Mouse (Mus musculus): ENCODE results near the gene Rbbp6. TPM values are rescaled to one million over a fixed set of nuclear protein-coding genes. Genes with fewer than 3 reads are reported as not detected.

Gene Rbbp6
- polyA plus RNA-seq (2012), result 47.8 and 49.9 TPM in 2 replicates

DNA sequence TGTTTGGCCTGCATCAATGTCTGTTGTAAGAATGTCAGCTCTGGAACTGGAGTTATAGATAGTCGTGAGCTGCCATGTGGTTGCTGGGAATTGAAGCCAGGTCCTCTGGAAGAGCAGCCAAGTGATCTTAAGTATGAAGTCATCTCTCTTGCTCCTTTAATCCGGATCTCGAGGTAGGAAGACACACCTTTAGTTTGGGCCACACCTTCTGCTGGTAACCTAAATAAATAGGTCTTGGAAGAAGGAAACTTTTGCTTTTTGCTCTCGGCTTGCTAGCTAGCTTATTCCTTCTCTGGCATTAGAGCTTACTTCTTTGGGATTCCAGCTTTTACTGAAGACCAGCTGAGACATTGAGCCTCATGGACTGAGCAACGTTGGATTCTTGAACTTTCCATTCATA lies at the start of gene Rbbp6:
TSS of gene Rbbp6 (plus strand) at position 301 of the 400 bp plus-strand sequence.
- no peak for TF ChIP-seq GATA1 (IDR thresholded peaks at IDR 0.05; ENCODE audit: low read length)

DNA sequence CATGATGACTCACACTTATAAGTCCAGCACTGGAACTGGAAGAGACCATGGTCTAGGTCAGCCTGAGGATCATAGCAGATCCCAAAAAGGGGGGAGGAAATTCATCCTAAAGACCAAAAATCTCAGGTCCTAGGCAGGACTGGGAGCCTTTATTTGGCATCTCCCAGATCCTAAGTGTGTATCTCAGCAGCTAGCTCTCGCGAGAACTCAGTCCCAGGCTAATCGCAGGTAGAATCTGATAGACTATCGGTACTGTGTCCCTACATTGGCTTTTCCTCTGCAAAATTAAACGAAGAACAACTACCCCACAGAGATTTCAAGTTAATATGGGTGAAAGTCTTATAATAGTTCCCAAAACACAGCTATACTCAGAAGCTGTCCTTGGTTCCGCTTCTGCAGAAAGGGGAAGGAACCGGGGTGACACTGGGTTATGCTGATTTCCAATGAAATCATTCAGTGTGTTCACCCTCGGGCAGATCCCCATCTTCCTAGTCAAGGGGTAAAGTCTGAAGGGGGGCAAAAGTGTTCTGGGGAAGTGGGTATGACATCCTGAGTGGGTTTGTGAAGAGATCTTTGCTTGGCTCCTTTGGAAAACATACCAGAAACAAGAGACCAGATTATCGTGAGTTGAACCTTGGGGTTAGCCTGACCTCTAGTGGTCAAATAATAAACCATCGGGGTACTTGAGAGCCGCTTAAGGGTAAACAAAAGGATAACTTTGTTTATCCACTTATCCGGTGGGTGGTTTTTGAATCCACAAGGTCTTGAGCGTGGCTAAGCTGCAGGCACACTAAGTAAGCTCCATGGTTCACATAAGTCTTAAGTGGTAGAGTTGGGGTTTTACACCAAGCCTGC lies 45.5 kb upstream of the Rbbp6 start:
- no peak for TF ChIP-seq GATA1 (IDR thresholded peaks at IDR 0.05; ENCODE audit: low read length)

DNA sequence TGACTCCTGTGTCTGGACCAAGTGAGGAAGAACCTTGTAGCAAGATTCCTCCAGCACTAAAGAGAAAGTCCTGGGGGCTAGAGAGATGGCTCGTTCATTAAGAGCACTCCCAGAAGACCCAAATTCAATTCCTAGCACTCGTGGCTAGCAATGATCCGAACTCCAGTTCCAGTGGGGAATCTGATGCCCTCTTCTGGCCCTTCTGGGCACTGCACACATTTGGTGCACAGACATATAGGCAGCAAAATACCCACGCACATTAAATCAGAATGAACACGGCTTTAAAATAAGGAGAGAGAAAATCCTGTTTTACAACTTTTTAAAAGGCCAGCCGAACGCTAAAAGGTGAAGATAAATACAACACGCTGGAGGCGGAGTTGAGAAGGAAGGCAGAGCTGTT lies 43.9 kb upstream of the Rbbp6 start:
- no peak for TF ChIP-seq GATA1 (IDR thresholded peaks at IDR 0.05; ENCODE audit: low read length)

DNA sequence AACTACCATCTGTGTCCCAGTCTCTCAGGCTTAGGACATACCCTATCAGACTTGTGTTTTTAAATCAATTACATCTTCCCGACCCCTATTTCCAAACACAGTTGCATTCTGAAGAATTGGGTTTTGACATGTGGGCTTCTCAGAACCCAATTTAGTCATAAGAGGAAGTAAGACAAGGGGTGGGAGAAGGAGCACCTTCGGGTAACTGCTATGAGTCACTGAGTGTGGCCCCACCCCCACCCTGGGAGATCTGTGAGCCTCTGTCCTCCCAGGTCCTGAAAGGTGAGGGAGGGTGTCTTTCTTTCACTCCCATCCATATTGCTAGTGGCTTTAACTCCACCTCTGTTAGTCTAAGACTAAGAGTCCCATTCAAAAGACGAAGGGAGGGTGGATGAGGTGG lies 41.2 kb upstream of the Rbbp6 start:
- TF ChIP-seq GATA1 (IDR thresholded peaks at IDR 0.05; ENCODE audit: low read length), result no peak

DNA sequence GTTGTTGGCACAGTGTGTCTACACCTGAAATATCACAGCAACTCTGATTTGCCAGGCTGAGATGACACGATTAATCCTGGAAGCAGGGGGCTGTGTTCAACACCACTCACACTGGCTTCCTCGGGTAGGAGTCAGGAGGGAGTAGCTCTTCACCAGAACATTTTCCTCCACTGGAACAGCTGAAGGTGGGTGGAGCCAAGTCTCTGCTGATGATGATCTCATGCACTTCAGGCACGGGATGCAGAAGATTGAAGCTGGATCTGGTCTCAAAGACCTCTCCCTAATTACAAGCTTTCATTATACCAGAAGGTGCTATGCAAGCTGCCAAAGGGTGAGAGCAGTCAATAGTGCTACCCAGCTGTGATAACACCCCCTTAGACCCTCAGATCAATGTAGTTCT lies 35.0 kb upstream of the Rbbp6 start:
- no peak for TF ChIP-seq GATA1 (IDR thresholded peaks at IDR 0.05; ENCODE audit: low read length)

DNA sequence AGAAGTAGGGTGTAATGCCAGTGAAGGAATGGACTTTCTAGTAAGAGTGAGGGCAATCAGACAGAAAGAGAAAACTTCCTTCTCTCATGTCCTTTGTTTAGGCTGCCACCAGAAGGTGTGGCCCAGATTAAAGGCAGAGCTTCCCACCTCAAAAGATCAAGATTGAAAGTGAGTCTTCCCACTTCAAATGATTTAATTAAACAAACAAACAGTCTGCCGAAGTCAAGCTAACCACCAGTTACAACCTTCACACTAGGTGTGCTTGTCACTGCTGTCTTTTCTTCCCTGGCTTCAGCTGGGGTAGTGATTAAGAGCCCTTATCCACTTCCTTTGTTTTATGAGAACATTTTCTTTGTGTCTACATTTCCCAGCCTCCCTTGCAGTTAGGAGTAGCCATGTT lies 33.3 kb upstream of the Rbbp6 start:
- TF ChIP-seq GATA1 (IDR thresholded peaks at IDR 0.05; ENCODE audit: low read length), result no peak

DNA sequence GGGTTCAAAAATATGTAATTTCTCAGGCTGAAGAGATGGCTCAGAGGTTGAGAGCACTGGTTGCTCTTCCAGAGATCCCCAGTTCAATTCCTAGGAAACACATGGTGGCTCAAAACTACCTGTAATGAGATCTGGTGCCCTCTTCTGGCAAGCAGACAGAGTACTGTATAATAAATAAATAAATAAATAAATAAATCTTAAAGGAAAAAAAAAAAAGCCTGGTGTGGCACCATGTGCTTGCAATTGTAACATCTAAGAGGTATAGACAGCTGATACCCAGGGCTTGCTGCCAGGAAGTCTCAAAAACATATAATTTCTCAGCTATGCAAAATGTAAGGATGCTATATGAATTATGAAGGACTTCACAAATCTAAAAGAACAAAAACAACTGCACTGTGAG lies 28.9 kb upstream of the Rbbp6 start:
- no peak for TF ChIP-seq GATA1 (IDR thresholded peaks at IDR 0.05; ENCODE audit: low read length)

DNA sequence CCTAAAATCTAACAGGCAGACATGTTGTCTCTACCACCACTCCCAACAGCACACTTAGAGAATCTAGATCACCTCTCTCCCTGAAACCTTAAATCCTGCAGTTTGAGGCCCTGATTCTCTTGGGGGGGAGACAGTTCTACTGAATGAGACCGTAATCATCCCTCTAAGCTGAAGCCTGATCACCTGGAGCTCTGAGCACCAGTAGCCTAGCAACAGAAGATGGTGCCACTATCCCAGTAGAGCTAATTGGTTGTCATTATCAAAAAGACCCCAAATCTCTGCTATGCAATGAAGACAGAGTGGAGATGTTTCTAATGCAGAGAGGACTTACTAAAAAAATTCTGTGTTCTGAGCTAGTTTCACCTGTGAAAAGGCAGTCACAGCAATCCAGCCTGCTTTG lies 27.3 kb upstream of the Rbbp6 start:
- TF ChIP-seq GATA1 (IDR thresholded peaks at IDR 0.05; ENCODE audit: low read length), result no peak

DNA sequence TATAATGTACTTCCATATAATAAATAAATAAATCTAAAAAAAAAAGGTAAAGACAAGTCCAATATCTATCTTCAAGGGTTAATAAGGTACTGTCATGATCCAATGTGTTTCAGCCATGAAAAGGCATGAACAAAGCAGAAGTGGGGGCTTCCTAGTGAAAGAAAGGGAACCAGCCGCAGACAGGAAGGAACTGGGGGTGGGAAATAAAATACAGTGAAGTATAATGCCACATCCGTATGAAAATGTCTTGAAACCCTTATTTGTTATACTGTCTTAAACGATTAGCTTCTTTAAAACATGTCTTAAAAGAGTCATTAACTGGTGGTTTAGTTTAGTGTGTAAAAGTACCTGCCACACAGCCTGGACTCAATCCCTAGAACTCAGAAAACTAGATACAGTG lies 26.3 kb upstream of the Rbbp6 start:
- TF ChIP-seq GATA1 (IDR thresholded peaks at IDR 0.05; ENCODE audit: low read length), result no peak

DNA sequence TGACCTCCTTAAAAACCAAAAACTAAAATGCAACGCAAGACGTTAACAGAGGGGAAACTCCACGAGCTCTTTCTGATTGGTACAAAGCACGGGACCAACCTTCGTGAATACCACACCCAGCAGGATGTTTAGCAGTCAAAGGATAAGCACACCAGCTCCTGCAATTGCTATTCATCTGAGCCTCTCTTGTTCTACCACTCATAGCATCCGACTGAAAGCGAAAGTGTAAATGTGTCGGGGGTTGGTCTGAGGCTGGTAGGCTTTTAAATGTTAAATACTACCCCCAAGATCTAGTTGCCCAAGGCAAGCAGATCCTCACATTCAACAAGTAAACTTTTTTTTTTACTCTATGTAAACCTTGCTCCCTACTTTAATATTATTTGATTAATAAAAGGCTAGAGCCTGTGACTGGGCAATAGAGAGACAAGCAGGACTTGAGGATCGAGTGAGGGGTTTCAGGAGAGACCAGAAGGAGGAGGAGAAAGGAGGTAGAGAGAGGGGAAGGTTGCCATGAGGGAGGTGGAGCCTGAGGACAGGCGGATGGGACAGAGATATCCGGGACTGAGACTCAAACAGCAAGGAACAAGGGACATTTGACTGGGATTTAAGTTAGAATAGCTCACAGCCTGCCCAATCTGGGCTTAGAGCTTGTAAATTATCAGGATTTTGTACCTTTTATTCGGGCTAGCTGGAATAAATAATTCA lies 25.0 kb upstream of the Rbbp6 start:
- TF ChIP-seq GATA1 (IDR thresholded peaks at IDR 0.05; ENCODE audit: low read length), result no peak

DNA sequence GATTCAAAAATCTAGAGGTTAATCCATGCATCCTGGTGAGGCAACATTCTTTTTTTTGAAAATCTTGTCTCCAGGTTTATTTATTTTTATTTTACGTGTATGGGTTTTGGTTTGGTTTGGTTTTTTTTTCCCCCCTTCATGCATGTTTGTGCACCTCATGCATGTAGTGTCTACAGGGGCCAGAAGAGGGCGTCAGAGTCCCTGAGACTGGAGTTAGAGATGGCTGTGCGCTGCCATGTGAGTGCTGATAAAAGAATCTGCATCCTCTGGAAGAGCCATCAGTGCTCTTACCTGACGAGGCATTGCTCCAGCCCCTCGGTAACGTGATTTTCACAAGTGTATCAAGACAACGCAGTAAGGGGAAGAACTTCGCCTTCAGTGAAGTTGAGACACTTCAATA lies 23.4 kb upstream of the Rbbp6 start:
- no peak for TF ChIP-seq GATA1 (IDR thresholded peaks at IDR 0.05; ENCODE audit: low read length)

DNA sequence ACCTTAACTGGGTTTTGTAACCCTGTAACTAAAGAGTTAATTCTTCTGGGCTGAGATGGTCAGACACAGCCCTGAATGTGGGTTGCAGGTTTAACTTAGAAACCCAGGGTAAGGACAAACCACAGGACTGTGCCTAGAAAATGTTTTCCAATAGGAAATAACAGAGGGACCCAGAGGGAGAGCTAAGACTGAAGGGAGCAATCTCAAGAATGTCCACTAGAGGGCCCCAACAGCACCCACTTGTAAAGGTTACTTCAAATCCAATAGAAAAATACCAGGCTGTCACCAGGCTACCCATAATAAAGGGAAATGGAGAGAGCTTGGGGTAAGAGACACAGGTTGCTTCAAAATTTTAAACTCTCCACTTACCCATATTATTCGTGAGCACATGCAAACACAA lies 20.3 kb upstream of the Rbbp6 start:
- TF ChIP-seq GATA1 (IDR thresholded peaks at IDR 0.05; ENCODE audit: low read length), result no peak

DNA sequence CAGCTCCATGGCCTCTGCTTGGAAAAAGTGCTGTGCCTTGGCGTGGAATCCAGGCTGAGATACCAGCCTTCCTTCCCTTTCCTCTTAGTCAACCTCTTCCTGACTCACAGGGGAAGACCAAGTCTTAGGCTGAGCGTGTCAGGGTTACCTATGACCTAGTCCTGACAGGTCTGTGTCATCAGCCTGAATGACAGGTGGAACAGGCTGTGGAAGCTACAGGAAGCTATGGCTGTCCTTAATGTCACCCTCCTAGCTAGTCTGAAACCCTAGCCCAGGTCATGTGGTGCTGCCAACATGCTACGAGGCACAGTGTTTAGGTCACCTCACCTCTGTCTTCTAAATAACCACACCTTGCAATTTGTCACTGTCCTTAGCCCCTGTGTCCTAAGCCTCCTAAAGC lies 16.2 kb upstream of the Rbbp6 start:
- TF ChIP-seq GATA1 (IDR thresholded peaks at IDR 0.05; ENCODE audit: low read length), result no peak

DNA sequence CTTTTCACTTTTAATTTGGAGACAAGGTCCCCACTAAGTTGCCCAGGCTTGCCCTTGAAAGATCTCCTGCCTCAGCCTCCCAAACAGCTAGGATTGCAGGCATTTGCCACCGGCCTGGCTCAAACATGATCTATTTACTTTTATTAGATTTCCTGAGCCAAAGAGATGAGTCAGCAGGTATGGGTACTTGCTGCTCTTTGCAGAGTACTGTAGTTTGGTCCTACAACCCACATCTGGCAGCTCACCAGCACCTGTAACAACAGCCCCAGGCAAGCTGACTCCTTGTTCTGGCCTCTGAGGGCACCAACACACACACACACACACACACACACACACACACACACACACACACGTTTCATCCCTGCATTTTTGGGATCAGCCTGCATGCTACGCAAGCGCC lies 14.0 kb upstream of the Rbbp6 start:
- TF ChIP-seq GATA1 (IDR thresholded peaks at IDR 0.05; ENCODE audit: low read length), result no peak

DNA sequence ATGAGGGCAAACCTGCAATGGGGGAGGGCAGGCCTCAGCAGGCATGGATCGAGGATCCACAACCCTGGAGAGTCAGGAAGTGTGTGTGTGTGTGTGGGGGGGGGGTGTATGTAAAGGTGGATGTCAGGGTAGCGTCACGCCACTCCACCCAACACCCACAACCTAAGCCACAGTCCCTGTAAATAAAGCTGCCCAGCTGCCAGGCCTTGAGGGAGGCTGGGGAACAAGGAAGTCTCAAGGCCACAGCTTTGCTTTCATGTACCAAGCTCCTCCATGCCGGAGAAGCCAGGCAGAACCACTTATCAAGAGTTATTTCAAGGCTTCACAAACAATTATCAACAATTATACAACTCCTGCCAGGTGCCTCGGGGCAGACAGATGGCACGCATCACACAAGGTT lies 13.4 kb upstream of the Rbbp6 start:
- no peak for TF ChIP-seq GATA1 (IDR thresholded peaks at IDR 0.05; ENCODE audit: low read length)

DNA sequence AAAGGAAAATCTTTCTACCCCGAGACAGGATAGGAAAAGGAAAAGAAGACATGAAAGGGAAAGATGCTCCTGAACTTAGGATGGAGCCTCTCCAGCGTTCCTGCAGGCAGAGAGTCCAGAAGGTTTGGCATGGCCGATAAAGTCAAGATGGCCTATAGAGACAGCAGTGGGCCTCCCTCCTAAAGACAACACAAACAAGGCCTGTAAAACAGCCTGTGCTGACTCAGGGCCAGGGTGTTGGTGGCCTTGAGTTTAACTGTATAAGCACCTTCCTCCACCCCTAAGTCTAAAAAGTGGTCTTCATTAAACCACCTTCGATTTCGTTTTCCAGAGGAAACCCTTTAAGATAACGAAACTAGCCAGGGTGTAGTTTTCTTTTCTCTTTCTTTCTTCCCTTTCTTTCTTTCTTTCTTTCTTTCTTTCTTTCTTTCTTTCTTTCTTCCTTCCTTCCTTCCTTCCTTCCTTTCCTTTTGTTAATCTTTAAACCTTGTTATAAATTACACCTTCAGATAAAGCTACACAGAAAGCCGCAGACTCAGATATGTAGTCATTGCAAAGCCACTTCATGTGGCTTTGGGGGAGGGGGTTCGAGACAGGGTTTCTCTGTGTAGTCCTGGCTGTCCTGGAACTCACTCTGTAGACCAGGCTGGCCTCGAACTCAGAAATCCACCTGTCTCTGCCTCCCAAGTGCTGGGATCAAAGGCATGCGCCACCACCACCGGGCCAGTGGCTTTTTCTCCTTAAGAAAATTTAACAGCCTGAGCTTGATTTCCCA lies 10.8 kb upstream of the Rbbp6 start:
- TF ChIP-seq GATA1 (IDR thresholded peaks at IDR 0.05; ENCODE audit: low read length), result no peak

Data from G1E-ER4 (cell line).